Mouse (Mus musculus) brown adipose tissue, adult 24 weeks (tissue): ENCODE measurements around the gene Snx10. TPM values are rescaled to one million over a fixed set of nuclear protein-coding genes. Genes with fewer than 3 reads are reported as not detected.
"Not testable (repeated sequence)": the region's sequence is repeated elsewhere in the genome, so short reads cannot be mapped to it uniquely, and the experiment has no call there.

Source experiments
- H3K27ac ChIP-seq: fragments of 200-500 bp; replicated peaks from 2 replicates; pipeline ENCODE4 v1.5.1; 2012; ENCODE audit warnings: low read depth, mild to moderate bottlenecking, low read length
- H3K4me1 ChIP-seq: fragments of 200-500 bp; 2 replicates; pipeline ENCODE4 v1.6.1; 2012; ENCODE audit warnings: low read length, mixed read lengths; ENCODE audit not compliant: control insufficient read depth, insufficient read depth, insufficient read length
- H3K4me3 ChIP-seq: fragments of 200-500 bp; 2 replicates; pipeline ENCODE4 v1.5.1; 2012; ENCODE audit warnings: low read depth, mild to moderate bottlenecking, low read length, moderate library complexity; ENCODE audit not compliant: insufficient read depth
- polyA plus RNA-seq: library from polyadenylated mRNA; stranded (reverse); fragments of >200 nt; gene quantifications from 2 replicates; pipeline ENCODE4 v1.2.4, GENCODE M21; 2012; ENCODE audit not compliant: missing spikeins, insufficient read depth, insufficient read length

Gene Snx10
- 168 and 195 TPM in 2 replicates for polyA plus RNA-seq

- H3K4me1 ChIP-seq, result no peaks in the 10 kb centered on the region
- H3K4me3 ChIP-seq, result peak within 1 kb of the TSS; percentile 96
- H3K27ac ChIP-seq, result peak within 1 kb of the TSS; percentile 45
Observed at GRCm38 (mm10) chr6:51523807-51524320, at the start of gene Snx10. Gene Snx10 (plus strand): TSS chr6:51523901.

GRCm38 (mm10) chr6:51479136-51479731 is 44.5 kb upstream of the Snx10 start:
- no peaks in the 10 kb centered on the region for H3K4me1 ChIP-seq
- no peak overlapping the region for H3K4me3 ChIP-seq
- H3K27ac ChIP-seq, result no peak overlapping the region

DNA sequence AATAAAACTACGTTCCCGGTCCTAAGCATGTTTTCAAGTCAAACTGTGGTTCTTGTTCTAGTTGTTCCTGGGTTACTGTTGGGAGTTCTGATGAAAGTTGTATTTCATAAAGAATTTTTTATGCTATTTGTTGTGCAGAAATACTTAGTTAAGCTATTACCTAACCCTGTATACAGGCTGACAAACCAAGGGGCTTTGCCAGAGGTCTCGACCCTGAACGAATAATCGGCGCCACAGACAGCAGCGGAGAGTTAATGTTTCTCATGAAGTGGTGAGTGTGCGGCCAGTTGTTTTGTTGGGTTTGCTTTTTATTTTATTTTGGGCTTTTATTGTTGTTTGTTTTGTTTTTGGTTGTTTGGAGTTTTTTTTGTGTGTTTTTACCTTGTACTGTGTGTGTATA is 42.2 kb upstream of the Snx10 start:
- no peaks in the 10 kb centered on the region for H3K4me1 ChIP-seq
- no peak overlapping the region for H3K4me3 ChIP-seq
- no peak overlapping the region for H3K27ac ChIP-seq

DNA sequence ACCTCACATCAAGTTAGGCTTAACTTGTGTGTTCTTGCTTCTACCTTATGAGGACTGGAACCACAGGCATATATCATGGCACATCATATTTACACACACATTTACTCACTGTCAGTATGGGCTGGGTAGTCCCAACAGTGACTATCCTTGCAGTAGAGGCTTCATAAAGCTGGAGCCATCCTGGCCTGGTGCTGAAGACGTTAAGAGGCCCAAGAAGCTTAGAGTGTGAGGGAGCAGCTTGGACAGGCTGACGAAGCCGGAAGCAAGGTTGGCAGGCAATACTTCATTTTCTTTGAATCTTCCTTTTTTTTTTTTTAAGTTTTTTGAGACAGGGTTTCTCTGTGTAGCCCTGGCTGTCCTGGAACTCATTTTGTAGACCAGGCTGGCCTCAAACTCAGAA is 39.8 kb upstream of the Snx10 start:
- Histone ChIP-seq H3K4me3 (no peak overlapping the region), H3K4me1 (no peaks in the 10 kb centered on the region), H3K27ac (no peak overlapping the region)

GRCm38 (mm10) chr6:51484556-51484955 is 39.1 kb upstream of the Snx10 start:
- not testable (repeated sequence) for H3K4me3 ChIP-seq, H3K27ac ChIP-seq, H3K4me1 ChIP-seq

DNA sequence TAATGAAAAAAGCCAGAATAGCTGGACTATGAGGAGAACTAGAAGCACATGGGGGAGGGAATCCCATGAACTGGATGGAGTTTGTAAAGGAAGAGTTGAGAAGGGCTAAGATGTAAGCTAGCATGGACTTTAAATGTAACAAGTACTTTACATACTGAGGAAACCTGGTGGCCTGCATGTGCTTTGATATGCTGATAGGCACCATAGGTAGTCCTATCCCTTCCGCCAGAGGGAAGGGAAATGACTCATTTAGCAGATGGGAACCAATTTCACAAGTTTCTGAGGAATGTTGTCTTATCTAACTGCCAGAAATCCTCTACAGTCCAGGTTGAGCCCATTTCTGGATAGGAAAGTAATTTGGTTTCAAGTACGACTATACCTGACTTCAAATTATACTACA is 38.1 kb upstream of the Snx10 start:
- Histone ChIP-seq H3K4me1 (no peaks in the 10 kb centered on the region), H3K27ac (no peak overlapping the region), H3K4me3 (no peak overlapping the region)

DNA sequence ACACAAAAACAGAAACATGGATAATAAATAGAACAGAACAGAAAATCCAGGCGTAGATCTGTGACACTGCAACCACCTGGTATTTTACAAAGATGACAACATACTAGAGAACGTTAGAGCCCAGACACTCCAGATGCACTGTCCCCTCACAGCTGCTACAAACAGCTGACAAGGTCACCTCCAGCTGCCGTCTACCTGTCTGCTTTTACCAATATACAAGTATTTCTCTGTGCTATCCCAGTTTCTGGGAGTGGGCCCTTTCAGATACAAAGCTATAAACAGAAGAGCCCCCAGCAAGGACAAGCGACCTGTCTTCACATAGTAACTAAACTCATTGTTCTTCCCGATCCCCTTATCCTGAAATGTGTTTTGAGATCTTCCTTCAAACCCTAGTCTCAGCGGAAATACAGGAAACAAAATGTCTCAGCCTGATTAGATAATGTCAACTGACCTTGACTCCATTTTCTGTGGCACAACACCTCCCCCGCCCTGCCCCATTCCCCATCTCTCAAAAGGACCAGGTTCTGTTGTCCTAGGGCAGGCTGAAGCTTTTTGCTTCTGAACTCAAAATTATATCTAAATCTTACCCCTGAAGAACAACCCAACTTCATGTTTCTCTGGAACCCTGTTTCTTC is 37.5 kb upstream of the Snx10 start:
- Histone ChIP-seq H3K4me1 (no peaks in the 10 kb centered on the region), H3K27ac (no peak overlapping the region), H3K4me3 (no peak overlapping the region)

DNA sequence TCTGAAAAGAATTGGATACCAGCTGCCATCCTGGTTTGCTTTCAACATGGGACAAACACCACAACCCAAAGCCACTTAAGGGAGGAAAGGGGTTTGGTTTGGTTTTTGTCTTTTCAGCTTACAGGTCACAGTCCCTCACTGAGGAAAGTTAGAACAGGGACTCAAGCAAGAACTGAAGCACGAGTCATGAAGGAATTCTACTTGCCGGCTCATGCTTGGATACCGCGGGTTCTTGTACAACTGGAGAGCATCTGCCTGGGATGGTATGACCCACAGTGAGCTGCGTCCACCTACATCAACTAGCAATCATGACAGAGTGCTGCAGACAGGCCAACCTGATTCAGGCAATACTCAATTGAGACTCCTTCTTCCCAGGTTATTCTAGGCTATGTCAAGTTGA is 37.0 kb upstream of the Snx10 start:
- no peak overlapping the region for H3K4me3 ChIP-seq
- no peaks in the 10 kb centered on the region for H3K4me1 ChIP-seq
- no peak overlapping the region for H3K27ac ChIP-seq

DNA sequence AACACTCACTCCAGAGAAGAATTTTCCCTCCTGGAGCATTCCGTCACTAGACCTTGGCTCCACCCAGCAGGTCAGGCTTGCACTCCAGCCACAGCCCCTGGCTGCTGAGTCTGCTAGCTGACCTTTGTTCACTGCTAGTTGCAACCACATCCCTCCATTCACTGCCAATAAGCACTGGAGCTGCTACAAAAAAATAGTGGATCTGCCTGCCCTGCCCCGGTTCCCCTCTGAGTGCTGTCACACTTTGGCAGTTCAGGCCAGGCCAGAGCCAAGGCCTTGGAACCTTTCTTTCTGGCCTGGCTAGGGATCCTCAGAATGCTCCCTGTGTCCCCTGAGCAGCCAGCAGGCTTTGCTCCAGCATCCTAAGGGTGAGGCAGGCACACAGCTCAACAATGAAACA is 33.9 kb upstream of the Snx10 start:
- Histone ChIP-seq H3K4me3 (no peak overlapping the region), H3K27ac (no peak overlapping the region), H3K4me1 (no peaks in the 10 kb centered on the region)

DNA sequence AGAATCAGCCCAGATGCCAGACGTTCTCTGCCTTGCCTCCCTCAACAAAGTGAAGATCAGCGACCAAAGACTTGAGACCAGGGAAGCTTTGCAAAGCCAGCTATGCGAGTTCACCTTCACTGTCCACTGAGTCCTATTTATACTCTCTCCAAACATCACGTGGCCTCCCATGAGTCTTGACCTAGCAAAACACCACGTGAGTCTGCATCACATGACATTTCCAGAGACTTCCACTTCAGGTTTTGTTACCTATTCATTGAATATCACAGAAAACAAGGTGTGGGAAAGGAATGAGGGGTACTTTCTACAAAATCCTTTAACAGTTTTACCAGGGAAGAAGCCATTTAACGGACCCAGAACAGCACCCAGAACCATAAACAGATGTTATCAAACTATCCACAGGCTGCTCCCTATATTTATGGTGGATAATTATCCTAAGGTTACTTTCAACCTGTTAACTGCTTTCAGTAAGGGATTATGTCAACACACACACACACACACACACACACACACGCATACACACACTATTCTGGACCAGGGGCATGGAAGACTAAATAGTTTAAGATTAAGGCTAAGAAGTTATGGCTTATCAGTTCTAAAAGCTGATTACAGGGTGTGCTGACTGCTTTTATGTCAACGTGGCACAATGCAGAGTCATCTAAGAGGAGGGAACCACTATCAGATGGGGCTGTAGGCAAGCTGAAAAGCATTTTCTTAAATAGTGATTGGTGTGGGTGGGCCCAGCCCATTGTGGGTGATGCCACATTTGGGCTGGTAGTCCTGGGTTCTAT is 26.2 kb upstream of the Snx10 start:
- Histone ChIP-seq H3K4me3 (no peak overlapping the region), H3K4me1 (no peaks in the 10 kb centered on the region), H3K27ac (no peak overlapping the region)

DNA sequence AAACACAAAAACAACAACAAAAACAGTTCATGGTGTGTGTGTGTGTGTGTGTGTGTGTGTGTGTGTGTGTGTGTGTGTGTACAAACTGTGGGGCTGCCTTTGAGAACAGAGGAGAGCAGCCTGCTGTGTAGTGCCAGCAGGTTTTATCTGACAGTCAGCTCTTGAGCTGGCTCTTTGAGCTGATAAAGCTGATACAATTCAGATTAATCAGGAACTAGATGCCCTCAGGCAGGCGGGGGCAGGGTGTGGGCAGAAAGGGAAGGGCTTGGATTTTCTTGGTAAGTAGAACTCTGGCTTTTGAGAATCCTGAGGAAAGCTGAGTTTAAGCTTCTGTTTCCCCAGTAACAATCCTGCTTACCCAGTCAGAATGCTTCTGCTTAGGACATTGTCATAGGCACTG is 18.0 kb upstream of the Snx10 start:
- no peak overlapping the region for H3K4me3 ChIP-seq
- no peaks in the 10 kb centered on the region for H3K4me1 ChIP-seq
- no peak overlapping the region for H3K27ac ChIP-seq

DNA sequence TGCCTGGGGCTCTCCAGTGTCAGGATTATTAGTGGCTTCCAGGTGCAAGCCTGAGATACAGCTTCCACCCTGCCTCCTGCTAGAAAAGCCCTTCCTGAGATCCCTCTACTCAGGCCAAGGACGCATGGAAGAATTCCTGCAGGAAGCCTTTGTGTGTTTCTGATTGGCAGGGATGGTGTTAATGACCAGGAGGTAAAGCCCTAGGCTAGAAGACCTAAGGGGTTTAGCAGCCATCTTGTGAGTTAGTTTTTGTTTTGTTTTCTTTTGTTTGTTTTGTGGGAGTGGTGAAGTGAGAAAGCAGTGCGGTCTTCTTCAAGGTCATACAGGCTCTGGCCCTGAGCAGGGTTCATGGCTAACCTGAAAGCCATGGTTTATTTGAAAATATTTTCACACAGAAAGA is 16.1 kb upstream of the Snx10 start:
- no peak overlapping the region for H3K4me3 ChIP-seq
- H3K4me1 ChIP-seq, result no peaks in the 10 kb centered on the region
- H3K27ac ChIP-seq, result no peak overlapping the region

DNA sequence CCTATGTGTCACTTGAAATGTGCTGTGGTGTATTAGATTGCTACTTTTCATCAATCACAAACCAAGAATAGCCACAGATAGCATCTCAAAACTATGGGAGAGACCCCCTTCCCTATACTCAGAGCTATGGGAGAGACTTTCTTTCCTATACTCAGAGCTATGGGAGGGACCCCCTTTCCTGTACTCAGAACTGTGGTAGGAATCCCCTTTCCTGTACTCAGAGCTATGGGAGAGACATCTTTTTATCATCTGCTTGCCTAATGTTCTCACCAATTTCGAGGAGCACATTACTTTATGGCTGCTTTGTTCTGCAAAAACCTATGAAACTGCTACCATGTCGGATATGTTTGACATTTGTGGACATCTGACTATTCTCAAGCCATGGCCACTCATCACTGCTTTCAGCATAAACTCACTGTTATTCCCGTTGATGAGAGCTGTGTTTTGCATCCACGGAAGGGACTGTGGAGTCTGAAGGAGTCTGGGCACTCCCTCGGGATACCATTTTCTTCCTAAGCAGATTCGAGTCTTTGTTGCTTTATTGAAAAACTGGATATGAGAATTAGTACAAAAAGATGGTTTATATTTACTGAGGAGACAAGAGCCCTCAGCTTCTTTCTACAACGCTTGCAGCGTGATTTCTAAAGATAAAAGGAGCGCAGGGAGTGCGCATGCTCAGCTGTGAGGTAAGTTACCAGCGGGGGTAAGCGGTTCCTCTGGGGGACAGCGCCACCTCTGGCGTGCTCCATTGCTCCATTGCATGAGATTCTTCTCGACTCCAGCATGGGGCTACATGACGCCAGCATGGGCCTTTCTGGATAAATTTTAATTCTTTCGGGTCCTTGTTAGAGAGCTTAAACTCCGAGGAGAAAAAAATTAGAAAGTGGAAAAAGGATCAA is 14.7 kb upstream of the Snx10 start:
- no peak overlapping the region for H3K27ac ChIP-seq
- peak overlapping the region; percentile 50 for H3K4me3 ChIP-seq
- H3K4me1 ChIP-seq, result no peaks in the 10 kb centered on the region

DNA sequence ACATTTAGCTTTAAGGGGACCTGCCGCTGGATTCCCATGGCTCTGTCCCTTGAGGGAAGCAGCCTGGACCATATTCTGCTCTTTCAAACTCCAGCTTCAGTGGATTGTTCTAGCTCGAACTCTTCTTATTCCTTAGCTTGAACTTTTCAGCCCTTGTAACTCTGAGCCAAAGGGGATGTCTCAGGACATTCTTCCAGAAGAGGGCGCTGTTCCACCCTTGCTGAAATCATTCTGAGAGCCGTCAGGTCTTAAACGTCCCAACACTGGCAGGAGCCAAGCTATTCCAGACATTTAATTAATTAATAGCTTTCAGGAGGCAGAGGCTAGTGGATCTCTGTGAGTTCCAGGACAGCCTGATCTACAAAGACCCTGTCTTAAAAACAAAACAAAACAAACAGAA is 13.6 kb upstream of the Snx10 start:
- no peaks in the 10 kb centered on the region for H3K4me1 ChIP-seq
- H3K4me3 ChIP-seq, result no peak overlapping the region; the same call in 1 of the 2 replicates
- H3K27ac ChIP-seq, result no peak overlapping the region

DNA sequence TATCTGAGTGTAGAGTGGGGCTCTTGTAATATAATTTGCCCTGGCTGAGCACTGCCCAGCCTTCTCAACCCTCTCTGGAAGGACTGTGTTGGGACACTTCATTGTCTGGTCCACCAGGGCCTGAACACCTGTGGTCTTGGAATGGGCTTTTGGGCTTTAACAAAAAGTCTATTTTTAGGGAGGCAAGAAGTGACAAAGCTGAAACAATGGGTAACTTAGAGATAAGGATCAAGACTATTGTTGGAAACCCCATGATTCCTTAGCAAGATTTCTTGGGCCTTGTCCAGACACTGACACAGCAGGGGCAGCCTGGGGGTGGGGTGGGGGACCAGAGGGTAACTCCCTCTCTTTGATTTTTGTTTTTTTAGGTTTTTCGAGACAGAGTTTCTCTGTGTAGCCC is 12.8 kb upstream of the Snx10 start:
- H3K4me1 ChIP-seq, result no peaks in the 10 kb centered on the region
- no peak overlapping the region for H3K27ac ChIP-seq
- H3K4me3 ChIP-seq, result no peak overlapping the region
